Mouse (Mus musculus) intestine, embryonic 16.5 days (tissue): ENCODE measurements at regions not wholly inside any gene's neighbourhood (a gene's known extent, or its start where the extent isn't known, plus 50 kb on each side); places are given as distances from the start of the nearest gene placed in this dataset.

Experiments
- ATAC-seq: fragments of 200-750 bp; cut with Nextera tagmentation; 2 replicates; pipeline ENCODE4 v1.8.0; 2017; ENCODE audit warnings: moderate TSS enrichment, moderate library complexity
- H3K27ac ChIP-seq: fragments of 300-500 bp; sonication (generic); 2 replicates; pipeline ENCODE4 v1.5.1; 2014; ENCODE audit warnings: mild to moderate bottlenecking, low read length
- H3K27me3 ChIP-seq: fragments of 300-500 bp; sonication (generic); replicated peaks from 2 replicates; pipeline ENCODE4 v1.6.1; 2014; ENCODE audit warnings: low read length, control low read depth, mixed read lengths; ENCODE audit not compliant: control insufficient read depth, insufficient read depth
- H3K36me3 ChIP-seq: fragments of 300-500 bp; sonication (generic); 2 replicates; pipeline ENCODE4 v1.6.1; 2014; ENCODE audit warnings: low read length, control low read depth; ENCODE audit not compliant: control insufficient read depth, insufficient read depth
- H3K4me1 ChIP-seq: fragments of 300-500 bp; sonication (generic); 2 replicates; pipeline ENCODE4 v1.6.1; 2014; ENCODE audit warnings: low read length, control low read depth, mixed read lengths; ENCODE audit not compliant: control insufficient read depth, insufficient read depth
- H3K4me2 ChIP-seq: fragments of 300-500 bp; sonication (generic); 2 replicates; pipeline ENCODE4 v1.6.1; 2014; ENCODE audit warnings: low read depth, low read length, control low read depth
- H3K4me3 ChIP-seq: fragments of 300-500 bp; sonication (generic); 2 replicates; pipeline ENCODE4 v1.5.1; 2014; ENCODE audit warnings: mild to moderate bottlenecking, low read length
- H3K9ac ChIP-seq: fragments of 300-500 bp; sonication (generic); 2 replicates; pipeline ENCODE4 v1.6.1; 2014; ENCODE audit warnings: low read depth, low read length
- H3K9me3 ChIP-seq: fragments of 300-500 bp; sonication (generic); 2 replicates; pipeline ENCODE4 v1.6.1; 2016; ENCODE audit warnings: low read length, control low read depth; ENCODE audit not compliant: control insufficient read depth
- WGBS: fragments of 180-500 bp; shearing (Covaris S2); extraction: QIAGEN DNeasy Blood & Tissue Kit; methylation state at CpG from one replicate; pipeline ENCODE4 v1.1.7; 2014; 5-methylcytosine and 5-hydroxymethylcytosine counted together

GRCm38 (mm10) chr16:50762096-50762495, 171.1 kb upstream of the Ccdc54 start:
- no peak for ATAC-seq
- no peaks in the 10 kb centered on the region for H3K9me3 ChIP-seq

GRCm38 (mm10) chr16:50759979-50760378, 169.0 kb upstream of the Ccdc54 start:
- H3K4me2 ChIP-seq = no peak overlapping the region
- WGBS = 90% methylated on average over 5 of the region's 5 CpGs

More at GRCm38 (mm10) chr16:50762096-50762495, 171.1 kb upstream of the Ccdc54 start:
- Histone ChIP-seq H3K27me3 (no peaks in the 10 kb centered on the region), H3K36me3 (no peaks in the 10 kb centered on the region), H3K4me1 (no peaks in the 10 kb centered on the region), H3K27ac (no peak overlapping the region), H3K4me2 (no peak overlapping the region), H3K9ac (no peak overlapping the region), H3K4me3 (no peak overlapping the region)
- 68% methylated on average over 3 of the region's 3 CpGs for WGBS

GRCm38 (mm10) chr16:50756696-50757095, 165.7 kb upstream of the Ccdc54 start:
- peaks cover 8% of the 10 kb centered on the region; the same call in 1 of the 2 replicates for H3K4me1 ChIP-seq
- WGBS = 53% methylated on average over 4 of the region's 4 CpGs
- no peak overlapping the region for H3K4me2 ChIP-seq
- H3K27me3 ChIP-seq = no peaks in the 10 kb centered on the region
- no peak for ATAC-seq
- no peak overlapping the region for H3K4me3 ChIP-seq
- H3K9ac ChIP-seq = no peak overlapping the region
- H3K36me3 ChIP-seq = no peaks in the 10 kb centered on the region
- H3K9me3 ChIP-seq = no peaks in the 10 kb centered on the region
- no peak overlapping the region for H3K27ac ChIP-seq

More at GRCm38 (mm10) chr16:50759979-50760378, 169.0 kb upstream of the Ccdc54 start:
- no peak for ATAC-seq
- Histone ChIP-seq H3K36me3 (no peaks in the 10 kb centered on the region), H3K27ac (no peak overlapping the region), H3K9me3 (no peaks in the 10 kb centered on the region), H3K27me3 (no peaks in the 10 kb centered on the region), H3K4me3 (no peak overlapping the region), H3K9ac (no peak overlapping the region), H3K4me1 (no peaks in the 10 kb centered on the region)

DNA sequence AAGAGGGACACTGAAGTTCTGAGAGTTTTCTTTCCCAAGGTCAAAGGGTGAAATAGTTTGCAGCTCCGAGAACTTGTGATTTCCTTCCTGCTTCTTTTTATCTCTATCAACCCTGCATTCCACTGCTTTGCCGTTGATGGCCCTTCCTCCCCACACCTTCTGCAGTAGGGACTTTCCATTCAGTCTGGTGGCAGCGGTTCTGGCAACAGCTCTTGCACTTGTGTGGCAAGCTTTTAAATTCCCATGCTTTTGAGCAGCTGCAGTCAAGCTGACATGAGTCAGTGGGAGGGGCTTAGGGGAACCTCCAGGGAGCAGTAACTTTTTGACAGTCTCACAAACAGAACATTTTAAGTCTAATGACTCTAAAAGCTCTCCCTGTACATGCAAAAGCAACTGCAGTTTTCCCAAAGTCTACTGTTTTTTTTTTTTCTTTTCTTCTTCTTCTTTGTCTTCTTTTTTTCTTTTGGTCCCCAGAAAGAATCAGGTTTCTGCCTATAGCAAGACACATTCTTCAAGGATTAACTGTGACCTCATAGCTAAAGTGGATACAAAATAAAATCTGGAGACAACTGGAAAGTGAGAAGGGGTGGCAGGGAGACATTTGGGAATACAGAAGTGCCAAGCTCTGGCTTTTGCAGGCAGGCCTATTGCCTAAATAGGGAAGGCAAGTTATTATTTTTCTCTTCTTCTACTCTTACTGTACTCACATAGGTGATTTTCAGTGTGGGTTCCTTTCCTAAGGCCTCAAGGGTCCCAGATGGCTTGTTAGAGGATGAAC, 162.8 kb upstream of the Ccdc54 start:
- WGBS = 5% methylated on average over 3 of the region's 3 CpGs
- Histone ChIP-seq H3K9ac (no peak overlapping the region), H3K27ac (0 out of 2 replicates have a peak overlapping the region, but pooled peaks have one; percentile 20), H3K4me2 (0 out of 2 replicates have a peak overlapping the region, but pooled peaks have one; percentile 20), H3K4me1 (peaks cover 11% of the 10 kb centered on the region; the same call in 1 of the 2 replicates), H3K36me3 (no peaks in the 10 kb centered on the region), H3K27me3 (no peaks in the 10 kb centered on the region), H3K9me3 (no peaks in the 10 kb centered on the region), H3K4me3 (no peak overlapping the region)
- peak; percentile 46 for ATAC-seq

DNA sequence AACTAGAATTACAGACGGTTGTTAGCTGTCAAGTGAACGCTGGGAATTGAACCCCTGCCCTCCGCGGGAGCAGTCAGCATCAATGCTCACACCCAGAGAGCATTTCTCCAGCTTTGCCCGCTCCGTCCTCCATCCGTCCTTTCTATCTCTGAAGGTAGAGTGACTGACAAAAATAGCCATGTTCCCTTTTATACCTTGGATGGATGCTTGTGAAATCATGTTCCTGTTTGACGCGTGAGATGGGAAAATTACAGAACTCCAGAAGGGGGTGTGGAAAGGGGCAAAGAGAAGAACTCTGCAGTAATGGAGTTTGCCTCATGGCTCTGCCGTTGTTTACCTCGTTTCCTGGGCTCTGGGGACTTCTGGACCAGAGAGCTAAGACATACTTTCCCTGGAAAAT, 162.1 kb upstream of the Ccdc54 start:
- H3K4me2 ChIP-seq = no peak overlapping the region
- H3K27me3 ChIP-seq = no peaks in the 10 kb centered on the region
- peaks cover 11% of the 10 kb centered on the region; the same call in 1 of the 2 replicates for H3K4me1 ChIP-seq
- no peak overlapping the region for H3K4me3 ChIP-seq
- no peaks in the 10 kb centered on the region for H3K36me3 ChIP-seq
- WGBS = 82% methylated on average over 11 of the region's 11 CpGs
- no peaks in the 10 kb centered on the region for H3K9me3 ChIP-seq
- H3K27ac ChIP-seq = no peak overlapping the region
- H3K9ac ChIP-seq = no peak overlapping the region
- ATAC-seq = no peak

DNA sequence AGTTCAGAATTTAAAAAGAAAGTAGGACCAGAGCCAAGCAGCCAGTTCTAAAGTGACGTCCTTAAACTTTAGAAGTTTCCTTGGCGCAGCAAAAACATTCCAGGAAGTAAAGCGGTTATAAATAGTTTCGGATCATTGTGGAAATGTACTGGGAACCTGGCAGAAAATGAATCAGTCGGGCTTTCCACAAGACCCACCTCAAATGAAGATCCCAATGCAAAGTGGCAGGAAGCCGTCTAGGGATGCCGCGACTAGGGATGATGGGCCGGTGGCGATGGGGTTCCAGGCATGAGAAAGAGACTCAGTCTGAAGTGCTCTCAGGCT, 161.3 kb upstream of the Ccdc54 start:
- 56% methylated on average over 10 of the region's 10 CpGs for WGBS
- Histone ChIP-seq H3K27ac (0 out of 2 replicates have a peak overlapping the region, but pooled peaks have one; percentile 25), H3K27me3 (no peaks in the 10 kb centered on the region), H3K4me3 (no peak overlapping the region), H3K36me3 (no peaks in the 10 kb centered on the region), H3K4me2 (peak overlapping the region; percentile 16; the same call in 1 of the 2 replicates), H3K4me1 (peaks cover 11% of the 10 kb centered on the region; the same call in 1 of the 2 replicates), H3K9ac (no peak overlapping the region), H3K9me3 (no peaks in the 10 kb centered on the region)
- ATAC-seq = no peak

GRCm38 (mm10) chr16:50751495-50752276, 160.7 kb upstream of the Ccdc54 start:
- Histone ChIP-seq H3K4me1 (peaks cover 11% of the 10 kb centered on the region; the same call in 1 of the 2 replicates), H3K4me2 (no peak overlapping the region), H3K4me3 (no peak overlapping the region), H3K36me3 (no peaks in the 10 kb centered on the region), H3K27me3 (no peaks in the 10 kb centered on the region), H3K9me3 (no peaks in the 10 kb centered on the region), H3K27ac (no peak overlapping the region), H3K9ac (no peak overlapping the region)
- no peak for ATAC-seq
- WGBS = 69% methylated on average over 9 of the region's 9 CpGs

- Histone ChIP-seq H3K4me2 (no peak overlapping the region), H3K9ac (no peak overlapping the region), H3K27ac (no peak overlapping the region), H3K4me1 (peaks cover 7% of the 10 kb centered on the region; the same call in 1 of the 2 replicates), H3K9me3 (no peaks in the 10 kb centered on the region), H3K36me3 (no peaks in the 10 kb centered on the region), H3K27me3 (no peaks in the 10 kb centered on the region), H3K4me3 (no peak overlapping the region)
- ATAC-seq = no peak
- WGBS = 93% methylated on average over 5 of the region's 5 CpGs
Measured at GRCm38 (mm10) chr16:50747698-50748097, 156.7 kb upstream of the Ccdc54 start.

- Histone ChIP-seq H3K36me3 (no peaks in the 10 kb centered on the region), H3K4me2 (no peak overlapping the region), H3K27me3 (no peaks in the 10 kb centered on the region), H3K4me3 (no peak overlapping the region), H3K27ac (no peak overlapping the region), H3K9me3 (no peaks in the 10 kb centered on the region), H3K9ac (no peak overlapping the region), H3K4me1 (no peaks in the 10 kb centered on the region)
- ATAC-seq = no peak
- WGBS = 32% methylated on average over 2 of the region's 2 CpGs
Measured at GRCm38 (mm10) chr16:50745723-50746122, 154.8 kb upstream of the Ccdc54 start.
